Mouse (Mus musculus): Measurements from ENCODE around the gene Akap7. TPM values are rescaled to one million over a fixed set of nuclear protein-coding genes. Genes with fewer than 3 reads are reported as not detected.

The Akap7 gene
- total RNA-seq, 2 experiments from 2014 or later: 128 to 158 TPM

DNA sequence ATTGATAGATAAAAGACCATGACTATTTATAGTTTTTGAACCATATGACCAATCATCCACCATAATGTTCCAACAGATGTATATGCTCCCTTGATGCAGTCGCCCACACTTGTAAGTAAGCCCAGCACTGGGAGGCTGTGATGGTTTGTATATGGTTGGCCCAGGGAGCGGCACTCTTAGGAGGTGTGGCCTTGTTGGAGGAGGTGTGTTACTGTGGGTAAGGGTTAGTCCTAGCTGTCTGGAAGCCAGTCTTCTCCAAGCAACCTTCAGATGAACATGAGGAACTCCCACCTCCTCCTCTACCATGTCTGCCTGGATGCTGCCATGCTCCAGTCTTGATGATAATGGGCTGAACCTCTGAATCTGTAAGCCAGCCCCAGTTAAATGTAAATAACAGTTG, 3.1 kb downstream of the Akap7 start:
- intact Hi-C loops (cut with DNase I): no loop called here
- no peak for DNase-seq (ENCODE audit: extremely low spot score in 1 of 2, low spot score in 2 of 2)

DNA sequence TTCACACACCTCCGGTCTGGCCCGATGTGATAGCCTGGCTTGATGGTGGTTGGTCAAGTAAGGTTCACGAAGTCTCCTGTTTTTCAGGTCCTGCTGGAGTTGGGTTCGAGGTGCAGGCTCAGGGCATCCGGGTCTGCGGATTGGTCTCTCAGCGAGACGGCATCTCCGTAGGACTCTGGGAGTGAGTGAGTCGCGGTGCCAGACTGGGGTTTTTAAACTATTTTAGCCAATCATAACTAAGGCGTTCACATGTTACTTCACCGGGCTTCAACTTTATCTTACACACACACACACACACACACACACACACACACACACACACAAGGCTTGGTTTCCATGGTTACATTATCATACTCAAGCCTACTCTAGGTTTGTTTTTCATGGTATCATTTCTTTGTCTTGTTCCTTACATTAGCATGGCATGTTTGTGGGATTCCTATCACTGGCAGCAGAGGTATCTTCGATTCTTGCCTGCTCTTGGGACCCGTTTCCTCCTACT, 8.6 kb downstream of the Akap7 start:
- intact Hi-C loops (cut with DNase I): loop anchor here (5.0 kb wide), 1 partner anchor 63 kb away; no protein-coding TSS in a partner anchor
- no peak for DNase-seq (ENCODE audit: extremely low spot score in 1 of 2, low spot score in 2 of 2)

DNA sequence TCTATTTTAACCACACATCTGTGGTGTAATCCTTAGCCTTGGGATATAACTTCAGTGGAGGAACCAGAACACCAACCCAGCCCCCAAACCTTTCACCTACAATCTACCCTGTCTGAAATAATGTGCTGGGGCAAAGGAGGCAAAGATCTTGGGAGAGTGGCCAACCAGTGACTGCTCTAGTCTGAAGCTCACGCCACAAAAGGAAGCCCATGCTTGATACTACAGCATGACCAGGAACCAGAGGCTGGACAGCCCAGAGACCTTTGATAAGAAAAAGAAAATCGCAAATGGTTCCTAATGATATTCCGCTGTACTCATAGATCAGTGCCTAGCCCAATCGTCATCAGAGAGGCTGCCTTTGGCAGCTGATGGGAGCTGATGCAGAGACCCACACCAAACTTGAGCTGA, 9.4 kb downstream of the Akap7 start:
- no peak for DNase-seq (ENCODE audit: extremely low spot score in 1 of 2, low spot score in 2 of 2)
- intact Hi-C loops (cut with DNase I): loop anchor here (5.0 kb wide), 1 partner anchor 64 kb away; no protein-coding TSS in a partner anchor

DNA sequence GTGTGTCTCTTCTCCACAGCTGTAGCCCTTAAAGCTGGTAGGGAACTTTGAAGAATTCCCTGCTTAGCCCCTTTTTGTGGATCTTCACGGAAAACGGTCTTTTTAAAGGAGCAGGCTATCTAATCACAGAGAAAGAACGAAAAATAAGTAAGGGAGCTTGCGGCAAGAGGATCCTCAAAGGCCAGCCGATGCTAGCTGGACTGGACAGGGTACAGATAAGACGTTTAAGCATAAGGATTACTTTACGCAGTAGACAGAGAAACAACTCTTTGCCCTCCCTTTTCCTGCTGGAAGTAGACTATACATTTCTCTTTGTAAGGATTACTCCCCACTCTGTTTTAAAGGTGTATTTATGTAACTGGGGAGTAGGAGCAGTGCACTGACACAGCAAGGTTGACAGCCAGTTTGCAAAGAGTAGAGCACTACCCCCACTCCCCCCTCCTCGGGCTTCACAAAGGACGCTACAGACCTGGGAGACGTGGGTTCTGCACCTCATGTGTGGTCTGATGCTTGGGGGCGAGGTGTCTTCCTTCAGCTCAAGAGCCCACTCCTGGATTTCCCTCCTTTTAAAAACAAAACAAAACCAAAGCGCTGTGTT, 9.9 kb downstream of the Akap7 start:
- DNase-seq (ENCODE audit: extremely low spot score in 1 of 2, low spot score in 2 of 2): no peak
- intact Hi-C loops (cut with DNase I): loop anchor here (5.0 kb wide), 1 partner anchor 65 kb away; no protein-coding TSS in a partner anchor

DNA sequence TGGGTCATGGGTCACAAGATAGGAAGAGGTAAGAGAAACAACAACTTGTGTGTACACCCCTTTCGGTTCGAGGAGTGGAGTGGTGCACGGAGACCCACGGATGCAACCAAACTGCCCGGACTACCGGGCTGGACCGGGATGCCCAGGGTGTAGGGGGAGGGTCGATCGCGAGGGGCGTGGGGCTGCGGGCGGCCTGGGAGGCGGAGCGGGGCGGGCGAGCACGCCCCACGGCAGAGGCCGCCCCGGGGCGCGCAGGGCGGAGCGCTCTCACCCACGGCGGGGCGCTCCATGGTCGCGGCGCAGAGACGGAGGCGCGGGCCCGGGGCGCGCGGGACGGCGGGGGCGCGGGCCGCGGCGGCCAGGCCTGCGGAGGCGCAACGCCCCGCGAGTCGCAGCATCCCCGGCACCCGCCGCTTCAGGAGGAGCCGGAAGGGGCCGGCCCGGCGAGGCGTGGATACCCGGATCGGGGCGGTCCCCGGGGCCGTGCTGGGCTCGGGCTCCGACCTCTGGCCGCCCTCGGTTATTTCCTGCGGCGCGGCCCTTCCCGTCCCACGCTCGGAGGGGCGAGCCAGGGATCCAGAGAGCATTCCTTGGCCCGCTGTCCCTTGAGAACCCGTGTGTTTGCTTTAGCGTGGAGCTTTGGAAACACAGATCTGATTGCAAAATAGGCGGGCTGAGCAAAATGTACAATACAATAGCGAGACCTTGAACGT, 10.9 kb downstream of the Akap7 start:
- peak; percentile 64 to 95 for DNase-seq (ENCODE audit: extremely low spot score in 1 of 2, low spot score in 2 of 2)
- intact Hi-C loops (cut with DNase I): loop anchor here (5.0 kb wide), 1 partner anchor 65 kb away; no protein-coding TSS in a partner anchor

DNA sequence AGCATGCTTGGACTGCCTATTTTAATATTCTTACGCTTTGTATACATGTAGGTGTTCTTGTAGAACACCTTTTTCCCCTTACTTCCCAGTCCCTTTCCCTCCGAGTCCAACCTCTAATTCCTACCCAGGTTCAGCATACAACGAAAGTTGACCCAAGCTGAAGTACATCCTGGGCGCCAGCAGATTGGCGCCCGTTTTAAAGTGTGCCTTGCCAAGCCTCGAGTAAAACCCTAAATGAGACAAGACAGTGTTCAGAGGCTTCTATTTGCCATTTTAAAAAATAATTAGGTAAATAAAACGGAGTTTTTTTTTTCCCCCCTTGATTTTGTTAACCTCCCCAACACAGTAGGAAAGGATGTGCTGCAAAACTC, 11.4 kb downstream of the Akap7 start:
- intact Hi-C loops (cut with DNase I): loop anchor here (5.0 kb wide), 1 partner anchor 66 kb away; no protein-coding TSS in a partner anchor
- DNase-seq (ENCODE audit: extremely low spot score in 1 of 2, low spot score in 2 of 2): no peak

DNA sequence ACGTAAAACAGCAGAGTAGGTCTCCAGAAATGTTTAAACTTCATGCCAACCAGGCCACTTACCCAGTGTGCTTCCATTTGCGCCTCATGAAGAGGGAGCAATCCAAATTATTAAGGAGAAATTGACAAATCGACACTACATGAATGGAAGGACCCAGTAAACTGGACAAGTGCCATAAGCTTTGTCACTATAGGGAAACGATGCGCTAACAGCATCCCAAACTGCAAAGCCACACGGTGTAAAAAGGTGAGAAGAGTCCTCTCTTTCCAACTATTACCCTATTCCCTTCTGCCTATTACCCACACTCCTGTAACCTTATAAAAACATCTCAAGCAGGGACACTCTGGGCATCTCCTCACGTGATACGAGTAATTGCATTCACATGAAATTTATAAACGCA, 11.8 kb downstream of the Akap7 start:
- intact Hi-C loops (cut with DNase I): loop anchor here (5.0 kb wide), 1 partner anchor 66 kb away; no protein-coding TSS in a partner anchor

DNA sequence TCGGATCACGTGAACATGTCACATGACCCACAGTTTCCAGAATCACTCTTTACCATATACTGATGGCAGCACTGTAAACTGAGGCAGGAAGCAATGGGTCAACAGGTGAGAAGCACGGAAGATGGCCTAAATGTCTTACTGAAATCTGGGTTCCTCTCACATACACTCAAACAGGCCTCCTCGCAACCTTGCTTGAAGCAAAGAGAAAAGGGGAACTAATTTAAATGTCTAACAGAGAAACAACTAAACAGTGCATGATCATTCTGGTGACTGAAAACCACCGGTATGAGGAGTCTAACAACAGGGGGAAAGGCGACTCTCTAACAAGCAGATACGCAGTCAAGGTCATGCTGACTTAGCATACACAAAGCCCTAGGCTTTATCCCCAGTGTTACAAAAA, 12.7 kb downstream of the Akap7 start:
- no peak for DNase-seq (ENCODE audit: extremely low spot score in 1 of 2, low spot score in 2 of 2)
- intact Hi-C loops (cut with DNase I): loop anchor here (5.0 kb wide), 1 partner anchor 67 kb away; no protein-coding TSS in a partner anchor

More for the DNA sequence above, 11.8 kb downstream of the Akap7 start:
- no peak for DNase-seq (ENCODE audit: extremely low spot score in 1 of 2, low spot score in 2 of 2)

DNA sequence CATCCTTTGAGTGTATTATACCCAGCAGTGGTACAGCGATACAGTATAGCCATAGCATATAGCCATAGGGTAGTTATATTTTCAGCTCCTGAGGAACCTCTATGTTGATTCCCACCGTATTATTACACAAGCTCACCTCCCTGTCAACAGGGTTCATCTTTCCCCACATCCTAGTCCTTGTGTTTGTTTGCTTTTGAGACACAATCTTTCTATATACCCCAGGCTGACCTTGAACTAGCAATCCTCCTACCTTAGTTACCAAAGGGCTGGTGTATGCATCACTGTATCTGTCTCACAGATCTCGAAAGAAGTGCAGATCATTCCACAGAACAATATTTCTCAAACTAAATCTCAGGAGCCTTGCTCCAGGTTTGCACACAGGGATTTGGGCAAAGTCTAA, 13.9 kb downstream of the Akap7 start:
- intact Hi-C loops (cut with DNase I): no loop called here

DNA sequence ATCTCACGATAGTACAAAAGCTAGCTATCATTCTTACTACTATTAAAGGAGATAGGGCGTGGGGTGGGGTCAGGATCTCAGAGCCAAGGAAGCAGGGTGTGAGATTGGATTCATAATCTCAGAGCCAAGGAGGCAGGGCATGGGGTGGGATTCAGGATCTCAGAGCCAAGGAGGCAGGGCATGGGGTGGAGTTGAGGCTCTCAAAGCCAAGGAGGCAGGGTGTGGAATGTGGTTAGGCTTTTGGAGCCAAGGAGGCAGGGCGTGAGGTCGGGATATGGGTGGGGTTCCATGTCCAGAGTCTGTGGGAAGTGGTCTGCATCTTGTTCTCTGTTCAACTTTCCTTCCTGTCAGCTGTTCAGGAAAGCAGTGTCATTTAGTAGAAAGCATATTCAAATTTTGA, 16.6 kb downstream of the Akap7 start:
- peak in 1 of 2 experiments; percentile 44 for DNase-seq (ENCODE audit: extremely low spot score in 1 of 2, low spot score in 2 of 2)
- intact Hi-C loops (cut with DNase I): no loop called here

More for the DNA sequence above, 13.9 kb downstream of the Akap7 start:
- no peak for DNase-seq (ENCODE audit: extremely low spot score in 1 of 2, low spot score in 2 of 2)

DNA sequence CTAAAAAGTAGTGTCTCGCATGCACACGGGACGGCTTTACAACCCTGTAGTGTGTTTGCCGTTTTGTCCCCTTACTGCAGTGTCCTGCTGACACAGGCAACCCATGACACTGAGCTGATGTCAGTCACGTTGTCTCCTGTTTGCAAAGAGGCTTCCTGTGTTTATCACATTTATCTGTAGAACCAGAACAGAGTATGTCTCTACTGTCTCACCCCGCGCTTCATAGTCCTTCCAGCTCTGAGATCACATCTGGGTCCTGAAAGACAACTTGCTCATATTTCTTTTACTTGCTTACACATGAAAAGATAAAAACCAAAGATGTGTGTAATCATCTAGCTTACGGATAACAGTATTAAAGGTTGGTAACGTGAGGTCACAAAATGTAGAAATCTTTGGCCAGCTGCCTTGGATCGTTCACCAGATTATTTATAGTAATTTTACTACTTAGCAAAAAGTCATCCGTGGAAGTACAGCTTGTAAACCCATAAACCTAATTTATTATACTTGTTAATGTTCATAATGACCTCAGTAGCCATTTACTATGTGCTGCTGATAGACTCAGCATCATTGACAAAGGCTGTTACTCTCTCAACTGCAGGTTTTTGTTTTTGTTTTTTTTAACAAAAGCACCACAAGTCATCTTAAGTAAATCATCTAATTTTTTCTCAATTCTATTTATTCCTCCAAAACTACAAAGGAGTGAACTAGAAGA, 22.4 kb downstream of the Akap7 start:
- intact Hi-C loops (cut with DNase I): loop anchor here (10.0 kb wide), 1 partner anchor 860 kb away; no protein-coding TSS in a partner anchor
- no peak for DNase-seq (ENCODE audit: extremely low spot score in 1 of 2, low spot score in 2 of 2)

DNA sequence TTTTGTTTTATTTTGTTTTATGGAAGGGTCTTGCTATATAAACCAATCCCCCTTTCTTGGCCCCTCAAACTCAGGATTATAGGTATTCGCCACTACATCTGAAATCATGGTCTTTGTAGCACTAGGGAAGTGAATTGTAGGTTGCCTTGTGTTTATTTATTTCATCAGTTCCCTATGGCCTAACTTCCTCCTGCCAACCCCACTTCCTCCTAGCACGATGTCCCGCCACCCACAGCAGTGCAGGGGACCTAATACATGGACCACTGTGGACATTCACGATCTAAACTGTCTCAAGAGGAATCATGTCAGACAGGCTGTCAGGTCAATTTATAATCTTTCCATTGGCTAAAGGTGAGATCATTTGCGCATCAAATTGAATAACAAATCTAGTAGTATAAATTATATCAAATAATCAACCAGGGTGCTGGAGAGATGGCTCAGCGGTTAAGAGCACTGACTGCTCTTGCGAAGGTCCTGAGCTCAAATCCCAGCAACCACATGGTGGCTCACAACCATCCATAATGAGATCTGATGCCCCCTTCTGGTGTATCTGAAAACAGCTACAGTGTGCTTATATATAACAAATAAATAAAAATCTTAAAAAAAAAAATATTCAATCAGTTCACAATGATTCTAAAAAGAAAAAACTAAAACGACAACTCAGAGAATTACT, 23.1 kb downstream of the Akap7 start:
- DNase-seq (ENCODE audit: extremely low spot score in 1 of 2, low spot score in 2 of 2): no peak
- intact Hi-C loops (cut with DNase I): loop anchor here (10.0 kb wide), 1 partner anchor 860 kb away; no protein-coding TSS in a partner anchor

DNA sequence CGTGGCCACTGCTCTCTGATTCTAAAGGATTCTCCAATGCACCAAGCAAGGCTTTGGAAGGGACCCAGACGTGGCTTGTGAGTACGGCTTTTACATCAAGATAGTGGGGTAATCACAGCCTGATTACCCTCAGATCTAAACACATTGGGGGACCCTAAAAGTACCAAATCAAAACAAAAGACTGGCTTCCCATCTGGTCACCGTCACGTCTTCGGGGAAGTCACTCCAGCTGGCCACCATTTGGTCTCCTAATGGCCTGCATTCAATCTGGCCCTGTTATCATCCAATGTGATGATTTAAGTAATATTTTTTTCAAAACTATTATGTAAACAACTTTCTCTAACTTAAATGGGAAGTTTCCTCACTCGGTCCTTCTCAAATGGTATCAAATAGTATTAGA, 24.3 kb downstream of the Akap7 start:
- no peak for DNase-seq (ENCODE audit: extremely low spot score in 1 of 2, low spot score in 2 of 2)
- intact Hi-C loops (cut with DNase I): loop anchor here (10.0 kb wide), 1 partner anchor 861 kb away; no protein-coding TSS in a partner anchor

DNA sequence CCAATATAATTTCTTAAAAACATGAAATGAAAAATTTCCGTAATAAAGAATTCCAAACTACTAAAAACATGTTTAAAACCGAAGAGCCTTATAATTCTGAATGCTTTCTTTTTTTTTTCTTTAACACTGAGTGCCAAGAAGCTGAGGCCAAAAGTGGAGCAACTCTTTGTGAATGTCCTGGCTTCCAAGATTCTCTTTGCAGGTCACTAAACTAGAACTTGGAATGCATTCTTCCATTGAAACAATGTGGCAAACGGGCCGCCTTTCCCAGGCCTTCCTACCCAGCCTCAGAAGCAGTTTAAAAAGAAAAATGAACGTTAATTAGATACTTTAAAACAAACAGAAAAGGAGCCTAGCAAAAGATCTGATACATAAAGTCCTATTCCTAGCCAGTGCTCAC, 27.5 kb downstream of the Akap7 start:
- intact Hi-C loops (cut with DNase I): loop anchor here (10.0 kb wide), 1 partner anchor 865 kb away; no protein-coding TSS in a partner anchor
- no peak for DNase-seq (ENCODE audit: extremely low spot score in 1 of 2, low spot score in 2 of 2)

DNA sequence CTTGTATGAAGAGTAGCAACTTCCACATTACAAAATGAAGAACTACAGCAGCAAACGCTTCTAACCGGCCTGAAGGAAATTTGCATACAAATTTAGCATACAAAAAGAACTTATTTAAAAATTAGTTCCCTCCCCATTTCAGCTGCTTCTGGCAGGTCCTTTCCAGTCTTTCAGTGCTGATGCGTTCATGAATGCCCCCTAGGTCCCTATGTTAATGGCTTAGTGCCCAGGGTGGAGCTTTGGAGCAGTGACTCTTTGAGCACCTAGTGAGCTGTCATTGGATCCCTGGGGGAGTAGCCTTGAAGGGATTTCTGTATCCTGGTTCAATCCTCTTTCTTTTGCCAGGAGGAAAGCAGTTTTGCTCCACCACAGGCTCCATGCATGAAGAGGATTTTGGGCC, 28.3 kb downstream of the Akap7 start:
- DNase-seq (ENCODE audit: extremely low spot score in 1 of 2, low spot score in 2 of 2): no peak
- intact Hi-C loops (cut with DNase I): loop anchor here (10.0 kb wide), 1 partner anchor 1065 kb away; no protein-coding TSS in a partner anchor

DNA sequence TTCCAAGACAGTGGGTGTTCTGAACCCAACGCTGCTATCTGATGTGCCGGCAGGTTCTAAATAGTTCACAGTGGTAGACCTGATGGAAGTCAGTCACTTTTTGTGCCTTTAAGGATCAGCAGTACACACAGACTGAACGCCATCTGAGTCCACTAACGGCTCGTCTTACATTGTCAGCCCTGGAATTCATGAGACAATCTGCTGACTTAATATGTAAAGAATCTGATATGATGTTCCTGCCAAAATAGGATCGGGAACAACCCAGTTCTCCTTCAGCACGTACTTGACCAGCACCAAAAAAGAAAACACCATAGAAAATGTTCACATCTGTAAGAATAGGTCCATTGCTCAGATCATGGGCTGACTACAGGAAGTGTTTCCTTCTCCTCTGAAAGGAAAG, 32.2 kb downstream of the Akap7 start:
- intact Hi-C loops (cut with DNase I): loop anchor here (10.0 kb wide), 1 partner anchor 1069 kb away; no protein-coding TSS in a partner anchor
- no peak for DNase-seq (ENCODE audit: extremely low spot score in 1 of 2, low spot score in 2 of 2)

DNA sequence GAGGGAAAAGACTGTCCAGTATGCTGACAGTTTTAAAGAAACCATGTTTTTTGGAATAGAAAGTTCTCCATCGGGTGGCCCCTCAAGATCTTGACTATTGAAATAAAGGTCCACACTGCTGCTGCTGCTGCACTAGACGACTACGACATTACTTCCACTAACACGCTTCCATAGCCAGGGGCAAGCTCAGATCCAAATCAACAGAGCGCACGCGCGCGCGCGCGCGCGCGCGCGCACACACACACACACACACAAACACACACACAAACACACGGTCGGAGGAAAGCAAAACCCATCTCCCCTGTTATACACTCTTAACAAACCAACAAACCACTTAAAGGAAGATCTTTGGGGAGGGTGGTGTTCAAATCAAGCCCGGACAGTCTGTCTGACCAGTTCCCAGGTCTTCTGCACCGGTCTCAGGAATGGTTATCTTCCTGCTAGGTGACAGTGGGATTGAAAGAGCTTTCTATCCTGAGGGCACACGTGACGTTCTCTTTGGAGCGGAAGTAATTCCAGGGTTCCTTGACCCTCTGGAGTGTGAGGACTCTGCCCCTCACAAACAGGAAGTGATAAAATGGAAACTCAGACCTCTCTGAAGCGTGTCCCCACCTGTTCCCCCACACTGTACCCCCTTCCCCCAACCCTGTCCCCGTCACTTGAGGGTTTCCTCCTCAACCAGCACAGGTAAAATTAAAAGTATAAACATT, 32.9 kb downstream of the Akap7 start:
- intact Hi-C loops (cut with DNase I): loop anchor here (10.0 kb wide), 1 partner anchor 1070 kb away; no protein-coding TSS in a partner anchor

DNA sequence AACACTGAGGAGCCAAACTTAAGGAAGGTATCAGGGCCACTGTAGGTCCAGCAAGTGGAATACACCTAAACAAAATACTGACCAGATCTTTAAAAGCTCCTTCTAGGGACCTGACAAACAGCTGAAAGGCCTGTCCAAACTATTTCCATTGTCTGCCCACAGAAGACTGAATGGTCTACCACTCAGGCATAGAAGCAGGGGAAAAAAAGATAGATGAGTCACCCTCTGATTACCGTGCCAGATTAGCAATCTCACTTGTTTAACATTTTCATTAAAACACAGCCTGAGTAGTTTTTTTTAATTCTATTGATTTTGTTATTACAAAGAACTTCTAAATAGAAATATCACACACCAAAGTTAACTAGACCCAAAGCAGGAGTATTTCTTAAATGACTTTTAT, 33.9 kb downstream of the Akap7 start:
- no peak for DNase-seq (ENCODE audit: extremely low spot score in 1 of 2, low spot score in 2 of 2)
- intact Hi-C loops (cut with DNase I): loop anchor here (10.0 kb wide), 1 partner anchor 1071 kb away; no protein-coding TSS in a partner anchor

More for the DNA sequence above, 32.9 kb downstream of the Akap7 start:
- DNase-seq (ENCODE audit: extremely low spot score in 1 of 2, low spot score in 2 of 2): no peak
